8 mouse cellular contexts compared by ENCODE assay signal in genomic region chr2:173352756-173353139, GRCm38 (mm10).
DNase-seq lines count a peak whose midpoint lies in the region; ATAC-seq lines count a peak whose summit lies in the region.

No protein-coding gene starts in this region.

- H3K27ac ChIP-seq in forebrain, embryonic 10.5 days: peak overlapping the region; percentile 80
- no peak overlapping the region for H3K27ac ChIP-seq in forebrain, embryonic 12.5 days
- H3K27ac ChIP-seq in lung, embryonic 15.5 days: peak overlapping the region; percentile 94
- peak overlapping the region; percentile 72 for H3K27ac ChIP-seq in hindbrain, embryonic 10.5 days
- 0 out of 2 replicates have a peak overlapping the region, but pooled peaks have one; percentile 3 for H3K27ac ChIP-seq in neural tube, embryonic 12.5 days

- no peaks in the 10 kb centered on the region for H3K36me3 ChIP-seq in forebrain, embryonic 10.5 days (replicated peaks)
- no peaks in the 10 kb centered on the region for H3K36me3 ChIP-seq in forebrain, embryonic 12.5 days (replicated peaks)
- no peaks in the 10 kb centered on the region for H3K36me3 ChIP-seq in lung, embryonic 15.5 days
- no peaks in the 10 kb centered on the region for H3K36me3 ChIP-seq in hindbrain, embryonic 10.5 days
- H3K36me3 ChIP-seq in neural tube, embryonic 12.5 days: no peaks in the 10 kb centered on the region

- H3K4me1 ChIP-seq in forebrain, embryonic 10.5 days: peaks cover 45% of the 10 kb centered on the region
- H3K4me1 ChIP-seq in forebrain, embryonic 12.5 days: no peaks in the 10 kb centered on the region
- H3K4me1 ChIP-seq in lung, embryonic 15.5 days: peaks cover 36% of the 10 kb centered on the region
- peaks cover 34% of the 10 kb centered on the region for H3K4me1 ChIP-seq in hindbrain, embryonic 10.5 days (replicated peaks)
- H3K4me1 ChIP-seq in neural tube, embryonic 12.5 days: peaks cover 9% of the 10 kb centered on the region; the same call in 1 of the 2 replicates

- no peak for ATAC-seq in forebrain, embryonic 12.5 days (ENCODE audit: low FRiP score)
- ATAC-seq in lung, embryonic 15.5 days (ENCODE audit: borderline replicate concordance, extremely low read depth, low FRiP score, low TSS enrichment): no peak
- ATAC-seq in neural tube, embryonic 12.5 days (ENCODE audit: low FRiP score, low read depth): no peak

- H3K9me3 ChIP-seq in forebrain, embryonic 10.5 days: no peaks in the 10 kb centered on the region
- no peaks in the 10 kb centered on the region for H3K9me3 ChIP-seq in forebrain, embryonic 12.5 days
- H3K9me3 ChIP-seq in lung, embryonic 15.5 days: no peaks in the 10 kb centered on the region
- no peaks in the 10 kb centered on the region for H3K9me3 ChIP-seq in hindbrain, embryonic 10.5 days
- no peaks in the 10 kb centered on the region for H3K9me3 ChIP-seq in neural tube, embryonic 12.5 days

- WGBS in forebrain, embryonic 10.5 days: 59% methylated on average over 3 of the region's 3 CpGs
- 70% methylated on average over 3 of the region's 3 CpGs for WGBS in forebrain, embryonic 12.5 days
- WGBS in lung, embryonic 15.5 days: 28% methylated on average over 3 of the region's 3 CpGs
- 51% methylated on average over 3 of the region's 3 CpGs for WGBS in hindbrain, embryonic 10.5 days
- 39% methylated on average over 3 of the region's 3 CpGs for WGBS in neural tube, embryonic 12.5 days

- no peak overlapping the region for H3K9ac ChIP-seq in forebrain, embryonic 12.5 days
- no peak overlapping the region for H3K9ac ChIP-seq in lung, embryonic 15.5 days
- H3K9ac ChIP-seq in neural tube, embryonic 12.5 days: no peak overlapping the region

- no peak overlapping the region for H3K4me2 ChIP-seq in forebrain, embryonic 12.5 days
- no peak overlapping the region; the same call in 1 of the 2 replicates for H3K4me2 ChIP-seq in lung, embryonic 15.5 days
- no peak overlapping the region for H3K4me2 ChIP-seq in neural tube, embryonic 12.5 days (replicated peaks)

- DNase-seq in forebrain, embryonic 10.5 days (ENCODE audit: extremely low spot score, low spot score): no peak
- DNase-seq in lung, postnatal 36 days: no peak
- DNase-seq in hindbrain, embryonic 10.5 days (ENCODE audit: low spot score): no peak
- DNase-seq in spleen, postnatal 10 days (ENCODE audit: low spot score in 2 of 2): no peak
- DNase-seq in cerebellum, adult 9-10 months: no peak

- H3K4me3 ChIP-seq in forebrain, embryonic 10.5 days: no peak overlapping the region
- H3K4me3 ChIP-seq in forebrain, embryonic 12.5 days (replicated peaks): no peak overlapping the region
- H3K4me3 ChIP-seq in lung, embryonic 15.5 days: no peak overlapping the region
- no peak overlapping the region for H3K4me3 ChIP-seq in hindbrain, embryonic 10.5 days
- H3K4me3 ChIP-seq in neural tube, embryonic 12.5 days: no peak overlapping the region

- no peaks in the 10 kb centered on the region for H3K27me3 ChIP-seq in forebrain, embryonic 10.5 days (ENCODE audit: poor library complexity, severe bottlenecking)
- H3K27me3 ChIP-seq in forebrain, embryonic 12.5 days: no peaks in the 10 kb centered on the region
- no peaks in the 10 kb centered on the region for H3K27me3 ChIP-seq in lung, embryonic 15.5 days
- peaks cover 10% of the 10 kb centered on the region; the same call in 1 of the 2 replicates for H3K27me3 ChIP-seq in hindbrain, embryonic 10.5 days (ENCODE audit: insufficient read depth, poor library complexity, severe bottlenecking)
- no peaks in the 10 kb centered on the region for H3K27me3 ChIP-seq in neural tube, embryonic 12.5 days (replicated peaks)
